ENCODE assay signal across 19 mouse cellular contexts in the genomic region with DNA sequence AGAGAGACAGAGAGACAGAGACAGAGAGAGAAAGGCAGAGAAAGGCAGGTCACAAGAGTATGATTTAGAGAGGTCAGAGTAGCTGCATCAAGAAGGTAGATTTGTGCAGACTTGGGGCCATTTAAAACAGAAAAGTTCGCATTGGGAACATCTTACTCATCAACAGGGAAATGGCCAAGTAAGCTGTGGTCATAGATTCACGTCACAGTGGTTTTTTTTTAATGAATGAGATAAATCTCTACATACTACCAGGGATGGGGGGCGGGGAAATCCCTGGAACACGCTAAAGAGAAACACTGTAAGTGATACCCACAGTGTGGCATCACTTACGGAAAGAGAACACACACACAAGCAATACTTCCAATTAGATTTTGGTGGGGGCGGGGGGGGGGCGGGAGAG. TPM values are rescaled to one million over a fixed set of nuclear protein-coding genes. Genes with fewer than 3 reads are reported as not detected.
A peak's percentile ranks its signal among the peaks of the same experiment; 100 is the strongest.
DNase-seq lines count a peak whose midpoint lies in the region; TF ChIP-seq lines count a peak whose summit lies in the region.
"Had no signal": no experiment of that assay in that cellular context is flagged by ENCODE, and none has a peak within 500 bp of the region (broad histone marks: within the 10 kb centered on the region; RNA-seq: fewer than 3 reads in every experiment).

No protein-coding gene starts in this region.

- no peak for TF ChIP-seq RAD21 in CH12.LX (IDR thresholded peaks at IDR 0.05; ENCODE audit: low read depth, low read length)

- no peak overlapping the region; the same call in 1 of the 2 replicates for H3K9ac ChIP-seq in CH12.LX (ENCODE audit: insufficient read depth, low read depth)
- H3K9ac ChIP-seq: embryonic facial prominence, embryonic 15.5 days; forebrain, embryonic 15.5 days; hindbrain, embryonic 12.5 days had no signal

- TF ChIP-seq EP300 in CH12.LX (IDR thresholded peaks at IDR 0.05; ENCODE audit: low read length), result peak; percentile 47

- no peak overlapping the region for H3K27ac ChIP-seq in CH12.LX (ENCODE audit: insufficient read depth, low read depth)
- H3K27ac ChIP-seq: embryonic facial prominence, embryonic 15.5 days; forebrain, embryonic 15.5 days; heart, embryonic 10.5 days; hindbrain, embryonic 12.5 days had no signal

- dilution Hi-C loops in CH12.LX (cut with MboI; ENCODE audit: extremely low pct_ligation_motif_present, extremely low pct_unique_long_range_greater_than_20kb, low sequenced_read_pairs), result no loop called here

- H3K4me2 ChIP-seq in CH12.LX (ENCODE audit: insufficient read depth, low read depth, poor library complexity, severe bottlenecking), result no peak overlapping the region
- H3K4me2 ChIP-seq: embryonic facial prominence, embryonic 15.5 days; forebrain, embryonic 15.5 days; hindbrain, embryonic 12.5 days had no signal

- TF ChIP-seq CTCF in CH12.LX (conservative IDR thresholded peaks at IDR 0.05 in 1 of 2, IDR thresholded peaks at IDR 0.05 in 1 of 2; ENCODE audit: low read depth in 2 of 2, low read length in 2 of 2), result no peak

- in situ Hi-C loops in CH12.LX (cut with MboI; ENCODE audit: low pct_ligation_motif_present, low pct_unique_long_range_greater_than_20kb, low sequenced_read_pairs), result no loop called here

- H3K4me3 ChIP-seq in CH12.LX (replicated peaks in 1 of 3; ENCODE audit: low read depth in 2 of 3, low read length in 2 of 3, poor library complexity in 1 of 3), result no peak overlapping the region
- H3K4me3 ChIP-seq: embryonic facial prominence, embryonic 15.5 days; forebrain, embryonic 15.5 days; heart, embryonic 10.5 days; hindbrain, embryonic 12.5 days had no signal

- no peak for TF ChIP-seq POLR2A in CH12.LX (IDR thresholded peaks at IDR 0.05; ENCODE audit: low read depth, low read length)

- H3K27me3 ChIP-seq in CH12.LX (replicated peaks), result no peaks in the 10 kb centered on the region
- H3K27me3 ChIP-seq: embryonic facial prominence, embryonic 15.5 days; forebrain, embryonic 15.5 days; hindbrain, embryonic 12.5 days had no signal

- peaks cover 32 to 84% of the 10 kb centered on the region in 2 experiments for H3K4me1 ChIP-seq in CH12.LX (ENCODE audit: control insufficient read depth in 1 of 2, insufficient read depth in 2 of 2)
- H3K4me1 ChIP-seq: forebrain, embryonic 15.5 days had no signal

- peaks cover 0 to 5% of the 10 kb centered on the region in 2 experiments for H3K36me3 ChIP-seq in CH12.LX (replicated peaks in 1 of 2; ENCODE audit: control insufficient read depth in 1 of 2, insufficient read depth in 1 of 2, low read length in 1 of 2)

- no peaks in the 10 kb centered on the region for H3K79me2 ChIP-seq in CH12.LX (replicated peaks; ENCODE audit: control insufficient read depth, extremely low read depth, insufficient read depth, poor library complexity, severe bottlenecking)

- peaks cover 2% of the 10 kb centered on the region for H3K9me3 ChIP-seq in CH12.LX (replicated peaks; ENCODE audit: low read length)
- H3K9me3 ChIP-seq: embryonic facial prominence, embryonic 15.5 days; forebrain, embryonic 15.5 days; heart, embryonic 10.5 days; hindbrain, embryonic 12.5 days had no signal

- DNase-seq in 416B (ENCODE audit: low read depth) (peak; percentile 64), CH12.LX (ENCODE audit: extremely low read depth) (peak; percentile 37)
- DNase-seq in induced T-regulatory cell, adult 2 months (ENCODE audit: low read depth), result peak; percentile 35
- DNase-seq in adrenal gland, postnatal 14 days, result no peak
- no peak for DNase-seq in right cerebral cortex, postnatal 14 days
- DNase-seq in thymus, postnatal 10 days (ENCODE audit: low spot score in 2 of 2), result no peak
- DNase-seq: adrenal gland, postnatal 10 days; cerebellum, adult 2 months; cerebellum, postnatal 10 days; embryo, embryonic 11 days; gastrocnemius, postnatal 10 days; heart, adult 18-20 months; heart, postnatal 10 days; heart, postnatal 4 days; kidney, adult 11 months had no signal

TF ChIP-seq in CH12.LX, 34 proteins besides CTCF, POLR2A, EP300 and RAD21:
- TF ChIP-seq JUND (conservative IDR thresholded peaks at IDR 0.05; ENCODE audit: low read depth, low read length) (peak; percentile 61), KAT2A (IDR thresholded peaks at IDR 0.05; ENCODE audit: insufficient replicate concordance, low read length) (no peak), BHLHE40 (IDR thresholded peaks at IDR 0.05; ENCODE audit: low read depth, low read length) (peak; percentile 50; the same call in 1 of the 2 replicates), CHD2 (IDR thresholded peaks at IDR 0.05; ENCODE audit: low read length) (peak; percentile 35; the same call in 1 of the 2 replicates), MAZ (IDR thresholded peaks at IDR 0.05; ENCODE audit: low read depth, low read length) (0 out of 2 replicates have a peak, but pooled peaks have one; percentile 22), MEF2A (IDR thresholded peaks at IDR 0.05; ENCODE audit: borderline replicate concordance, low read depth, low read length) (peak; percentile 26; the same call in 1 of the 2 replicates), ETS1 (conservative IDR thresholded peaks at IDR 0.05; ENCODE audit: low read depth, low read length) (peak; percentile 83), ZNF384 (IDR thresholded peaks at IDR 0.05; ENCODE audit: low read depth, low read length) (peak; percentile 77), NELFE (IDR thresholded peaks at IDR 0.05; ENCODE audit: low read depth, low read length) (no peak), CHD1 (IDR thresholded peaks at IDR 0.05; ENCODE audit: low read depth, low read length) (peak; percentile 16; the same call in 1 of the 2 replicates), SIN3A (IDR thresholded peaks at IDR 0.05; ENCODE audit: low read length) (no peak), IRF4 (IDR thresholded peaks at IDR 0.05; ENCODE audit: low read depth, low read length) (peak; percentile 40; the same call in 1 of the 2 replicates)

RNA-seq across cellular contexts. Expression of gene Lrp1, which starts 13.9 kb away (rescaled TPM):
- 16.5 and 51.2 TPM in 2 replicates for total RNA-seq in CH12.LX (2012; rRNA removed)
- 3.1 and 3.3 TPM in 2 replicates for total RNA-seq in CH12.LX (2014; rRNA removed)
- 11.0 and 11.8 TPM in 2 replicates for polyA plus RNA-seq in CH12.LX (2012; ENCODE audit: insufficient read length, low read depth)
- total RNA-seq in adrenal gland, postnatal 14 days (2021), result 138 and 201 TPM in 2 replicates

RNA-seq across cellular contexts. Expression of gene Stat6, which starts 35.7 kb away (rescaled TPM):
- total RNA-seq in CH12.LX (2012; rRNA removed) (58.7 and 76.6 TPM in 2 replicates), CH12.LX (2014; rRNA removed) (64.0 and 71.5 TPM in 2 replicates)
- polyA plus RNA-seq in CH12.LX (2012; ENCODE audit: insufficient read length, low read depth), result 62.9 and 72.1 TPM in 2 replicates
- total RNA-seq in adrenal gland, postnatal 14 days (2021), result 75.0 and 89.4 TPM in 2 replicates

RNA-seq across cellular contexts. Expression of gene Nemp1, which starts 59.6 kb away (rescaled TPM):
- total RNA-seq in CH12.LX (2012; rRNA removed) (12.5 and 13.2 TPM in 2 replicates), CH12.LX (2014; rRNA removed) (17.4 and 18.3 TPM in 2 replicates)
- polyA plus RNA-seq in CH12.LX (2012; ENCODE audit: insufficient read length, low read depth), result 7.5 and 8.3 TPM in 2 replicates
- total RNA-seq in adrenal gland, postnatal 14 days (2021), result 9.2 and 9.4 TPM in 2 replicates

Comparison
In these comparisons a context has a peak if more than half of its experiments do, and no peak if none do; other contexts are left out.
1. DNase-seq: peak in 416B (single experiment), CH12.LX (single experiment) and induced T-regulatory cell, adult 2 months (single experiment); none in adrenal gland, postnatal 14 days (single experiment), right cerebral cortex, postnatal 14 days (single experiment) and thymus, postnatal 10 days (0 of 2).